Mouse (Mus musculus): ENCODE data around the gene Gpr84. TPM values are rescaled to one million over a fixed set of nuclear protein-coding genes. Genes with fewer than 3 reads are reported as not detected.

Gpr84 gene
- polyA plus RNA-seq, 1 experiment = not detected

- Histone ChIP-seq H3K27ac (replicated peaks; ENCODE audit: low read depth, low read length) (no peak overlapping the region), H3K4me1 (ENCODE audit: control insufficient read depth, insufficient read depth, insufficient read length, low read length) (no peaks in the 10 kb centered on the region), H3K4me3 (ENCODE audit: insufficient read depth, low read depth, low read length) (no peak overlapping the region)
These were observed 45.6 kb downstream of the Gpr84 start for GRCm38 (mm10) chr15:103264794-103265193.

- H3K4me1 ChIP-seq (ENCODE audit: control insufficient read depth, insufficient read depth, insufficient read length, low read length) = peaks cover 5% of the 10 kb centered on the region; the same call in 1 of the 2 replicates
- H3K27ac ChIP-seq (replicated peaks; ENCODE audit: low read depth, low read length) = no peak overlapping the region
- H3K4me3 ChIP-seq (ENCODE audit: insufficient read depth, low read depth, low read length) = no peak overlapping the region
These were observed 50.4 kb downstream of the Gpr84 start for GRCm38 (mm10) chr15:103259989-103260388.

GRCm38 (mm10) chr15:103259162-103259561 is 51.2 kb downstream of the Gpr84 start:
- no peak overlapping the region for H3K4me3 ChIP-seq (ENCODE audit: insufficient read depth, low read depth, low read length)
- H3K27ac ChIP-seq (replicated peaks; ENCODE audit: low read depth, low read length) = no peak overlapping the region
- H3K4me1 ChIP-seq (ENCODE audit: control insufficient read depth, insufficient read depth, insufficient read length, low read length) = peaks cover 5% of the 10 kb centered on the region; the same call in 1 of the 2 replicates

Other genes with a start within 250 kb of the Gpr84 start
- 6.3 and 10.1 TPM in 2 replicates for gene Smug1, start 143.5 kb downstream of the Gpr84 start, polyA plus RNA-seq (2012; ENCODE audit: insufficient read depth, insufficient read length, missing spikeins)
- 29.2 and 37.9 TPM in 2 replicates for gene Cbx5, start 70.8 kb downstream of the Gpr84 start, polyA plus RNA-seq (2012; ENCODE audit: insufficient read depth, insufficient read length, missing spikeins)
- 50.5 and 76.9 TPM in 2 replicates for gene Hnrnpa1, start 70.2 kb downstream of the Gpr84 start, polyA plus RNA-seq (2012; ENCODE audit: insufficient read depth, insufficient read length, missing spikeins)
- gene Nfe2, start 52.2 kb downstream of the Gpr84 start, polyA plus RNA-seq (2012; ENCODE audit: insufficient read depth, insufficient read length, missing spikeins) = not detected in 2 replicates
- 85.4 and 95.1 TPM in 2 replicates for gene Copz1, start 37.9 kb downstream of the Gpr84 start, polyA plus RNA-seq (2012; ENCODE audit: insufficient read depth, insufficient read length, missing spikeins)
- 12.2 and 17.4 TPM in 2 replicates for gene Zfp385a, start 29.5 kb upstream of the Gpr84 start, polyA plus RNA-seq (2012; ENCODE audit: insufficient read depth, insufficient read length, missing spikeins)
- 2.7 and 5.3 TPM in 2 replicates for gene Itga5, start 56.2 kb upstream of the Gpr84 start, polyA plus RNA-seq (2012; ENCODE audit: insufficient read depth, insufficient read length, missing spikeins)
- gene Gtsf1, start 119.9 kb upstream of the Gpr84 start, polyA plus RNA-seq (2012; ENCODE audit: insufficient read depth, insufficient read length, missing spikeins) = not detected in 2 replicates
- not detected in 2 replicates for gene Gtsf2, start 137.9 kb upstream of the Gpr84 start, polyA plus RNA-seq (2012; ENCODE audit: insufficient read depth, insufficient read length, missing spikeins)
- 3.4 and 3.6 TPM in 2 replicates for gene Nckap1l, start 143.2 kb upstream of the Gpr84 start, polyA plus RNA-seq (2012; ENCODE audit: insufficient read depth, insufficient read length, missing spikeins)
- 2.2 and 3.3 TPM in 2 replicates for gene Pde1b, start 192.4 kb upstream of the Gpr84 start, polyA plus RNA-seq (2012; ENCODE audit: insufficient read depth, insufficient read length, missing spikeins)
- 74.7 and 87.6 TPM in 2 replicates for gene Ppp1r1a, start 227.4 kb upstream of the Gpr84 start, polyA plus RNA-seq (2012; ENCODE audit: insufficient read depth, insufficient read length, missing spikeins)

Measured in brown adipose tissue, adult 24 weeks (tissue).